Mouse (Mus musculus) gastrocnemius, postnatal 4 days (tissue): ENCODE results near the gene Taf13. TPM values are rescaled to one million over a fixed set of nuclear protein-coding genes. Genes with fewer than 3 reads are reported as not detected.

Experiments used
- DNase-seq, 2 experiments: peaks; one replicate each; pipeline ENCODE4 v3.0.0; 2021 to 2022; ENCODE audit warnings: low spot score in 2 of 2, mixed read lengths in 2 of 2
- microRNA-seq: library from miRNA; unstranded; fragments of <30 nt; microRNA quantifications from one replicate; pipeline ENCODE4 v1.2.0, GENCODE M21; 2021
- total RNA-seq, 2 experiments: library from RNA; stranded (reverse); gene quantifications; 2 replicates each; pipeline ENCODE4 v1.2.3; 2021

The Taf13 gene
- total RNA-seq, 2 experiments from 2014 or later: 20.6 to 20.8 TPM

DNA sequence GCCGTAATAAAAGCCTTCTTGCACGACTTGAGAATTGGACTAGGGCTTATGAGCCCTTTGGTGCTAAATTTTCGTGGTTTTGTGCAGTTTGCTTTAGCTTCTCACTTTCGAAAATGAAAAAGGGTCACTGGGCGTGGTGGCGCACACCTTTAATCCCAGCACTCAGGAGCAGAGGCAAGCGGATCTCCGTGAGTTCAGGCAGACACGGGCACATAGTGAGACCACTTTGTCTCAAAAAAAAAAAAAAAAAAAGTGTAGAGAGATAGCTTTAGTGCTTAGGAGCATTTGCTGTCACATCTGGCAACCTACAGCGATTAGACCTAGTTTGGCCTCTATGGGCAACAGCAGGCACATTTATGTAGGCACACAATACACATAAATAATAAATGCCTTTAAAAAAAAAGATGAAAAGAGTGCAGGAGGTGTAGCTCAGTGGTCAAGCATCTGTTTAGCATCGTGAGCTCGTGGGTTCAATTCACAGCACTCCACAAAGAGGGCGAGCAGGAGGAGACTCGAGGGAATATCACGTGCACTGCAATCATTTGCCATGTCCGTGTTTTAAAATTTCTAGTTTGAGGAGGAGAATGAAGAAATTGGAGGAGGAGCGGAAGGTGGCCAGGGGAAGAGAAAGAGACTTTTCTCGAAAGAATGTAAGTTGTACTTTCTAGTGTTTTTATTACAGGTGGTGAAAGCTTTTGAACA lies 962 bp downstream of the Taf13 start:
- DNase-seq: no peak

DNA sequence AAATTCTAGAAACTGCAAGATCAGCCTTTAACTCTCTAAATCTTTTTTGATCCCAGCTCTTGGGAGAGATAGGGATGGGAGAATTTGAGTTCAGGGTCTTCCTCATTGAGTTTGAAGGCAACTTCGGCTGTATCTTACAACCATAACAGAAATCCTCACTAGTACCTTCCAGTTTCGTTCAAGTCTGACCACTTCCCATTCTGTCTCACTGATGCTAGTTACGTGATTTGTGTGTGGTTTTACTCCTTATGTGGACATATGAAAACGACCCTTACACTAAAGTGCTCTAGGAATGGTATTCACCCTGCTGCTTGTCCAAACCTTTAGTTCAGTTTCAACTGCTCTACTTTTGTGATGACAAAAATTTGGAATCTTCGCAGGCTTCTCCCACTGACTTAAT lies 2.5 kb downstream of the Taf13 start:
- DNase-seq: no peak

DNA sequence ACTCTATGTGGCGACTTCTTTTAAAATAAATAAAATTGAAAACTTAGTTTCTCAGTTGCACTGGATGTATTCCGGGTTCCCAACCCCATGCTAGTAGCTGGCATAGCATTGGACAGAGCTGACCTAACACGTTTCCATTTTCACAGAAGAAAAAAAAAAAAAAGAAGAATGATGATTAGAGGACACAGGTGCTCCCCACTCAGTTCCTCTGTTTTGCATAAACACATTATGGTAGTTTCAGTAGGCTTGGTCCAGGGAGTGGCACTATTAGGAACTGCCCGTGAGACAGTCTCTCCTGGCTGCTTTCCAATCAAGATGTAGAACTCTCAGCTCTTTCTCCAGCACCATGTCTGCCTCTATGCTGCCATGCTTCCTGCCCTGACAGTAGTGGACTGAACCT lies 13.1 kb downstream of the Taf13 start:
- DNase-seq: no peak

DNA sequence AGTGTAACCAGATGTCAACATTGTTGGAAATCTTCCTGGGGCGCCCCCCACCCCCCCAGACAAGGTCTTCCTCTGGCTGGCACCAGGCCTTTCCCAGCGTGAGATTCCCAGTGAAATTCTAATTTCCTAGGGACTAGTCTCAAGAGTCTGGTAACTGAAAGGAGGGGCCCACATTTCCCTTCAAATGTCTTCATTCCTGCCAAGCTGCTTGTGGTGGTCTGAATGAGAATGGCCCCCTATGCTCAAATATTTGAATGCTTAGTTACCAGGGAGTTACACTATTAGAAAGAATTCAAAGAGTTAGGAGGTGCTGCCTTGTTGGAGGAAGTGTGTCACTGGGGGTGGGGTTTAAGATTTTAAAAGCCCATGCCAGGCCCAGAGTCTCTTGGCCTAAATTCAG lies 16.9 kb downstream of the Taf13 start:
- no peak for DNase-seq

DNA sequence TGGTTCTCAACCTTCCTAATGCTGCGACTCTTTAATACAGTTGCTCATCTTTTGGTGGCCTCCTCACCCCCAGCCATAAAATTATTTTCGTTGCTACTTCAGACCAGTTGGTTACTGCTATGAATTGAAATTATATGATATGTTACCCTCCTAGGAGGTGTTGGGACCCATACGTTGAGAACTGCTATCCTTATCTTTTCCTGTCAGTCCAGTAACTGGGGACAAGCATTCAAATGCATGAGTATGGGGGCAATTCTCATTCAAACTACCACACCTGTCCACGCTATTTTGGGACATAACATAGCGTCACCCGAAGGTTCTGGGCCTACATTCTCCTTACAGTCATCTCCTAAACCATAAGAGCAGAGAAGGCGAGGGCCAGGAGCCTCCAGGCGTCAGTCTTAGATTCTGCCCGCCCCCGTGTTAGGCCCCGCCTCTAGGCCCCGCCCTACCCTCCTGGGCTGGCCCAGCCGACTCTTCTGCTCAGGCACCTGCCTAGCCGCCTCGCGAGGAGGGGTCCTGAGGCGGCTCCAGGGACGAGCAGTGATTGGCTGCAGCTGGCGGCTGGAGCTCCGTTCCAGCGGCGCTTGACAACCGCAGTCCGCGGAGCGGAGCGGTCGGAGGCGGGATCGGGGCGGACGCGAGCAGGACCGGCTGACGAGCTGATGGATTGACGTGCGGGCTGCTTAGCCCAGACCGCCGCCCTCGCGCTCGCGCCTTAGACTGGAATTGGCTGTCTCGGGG lies 19.5 kb downstream of the Taf13 start, which contains the start of gene Wdr47:
Wdr47 (plus strand) TSS at position 494 of the 744 bp plus-strand sequence.
- DNase-seq: peak; percentile 88 to 95

DNA sequence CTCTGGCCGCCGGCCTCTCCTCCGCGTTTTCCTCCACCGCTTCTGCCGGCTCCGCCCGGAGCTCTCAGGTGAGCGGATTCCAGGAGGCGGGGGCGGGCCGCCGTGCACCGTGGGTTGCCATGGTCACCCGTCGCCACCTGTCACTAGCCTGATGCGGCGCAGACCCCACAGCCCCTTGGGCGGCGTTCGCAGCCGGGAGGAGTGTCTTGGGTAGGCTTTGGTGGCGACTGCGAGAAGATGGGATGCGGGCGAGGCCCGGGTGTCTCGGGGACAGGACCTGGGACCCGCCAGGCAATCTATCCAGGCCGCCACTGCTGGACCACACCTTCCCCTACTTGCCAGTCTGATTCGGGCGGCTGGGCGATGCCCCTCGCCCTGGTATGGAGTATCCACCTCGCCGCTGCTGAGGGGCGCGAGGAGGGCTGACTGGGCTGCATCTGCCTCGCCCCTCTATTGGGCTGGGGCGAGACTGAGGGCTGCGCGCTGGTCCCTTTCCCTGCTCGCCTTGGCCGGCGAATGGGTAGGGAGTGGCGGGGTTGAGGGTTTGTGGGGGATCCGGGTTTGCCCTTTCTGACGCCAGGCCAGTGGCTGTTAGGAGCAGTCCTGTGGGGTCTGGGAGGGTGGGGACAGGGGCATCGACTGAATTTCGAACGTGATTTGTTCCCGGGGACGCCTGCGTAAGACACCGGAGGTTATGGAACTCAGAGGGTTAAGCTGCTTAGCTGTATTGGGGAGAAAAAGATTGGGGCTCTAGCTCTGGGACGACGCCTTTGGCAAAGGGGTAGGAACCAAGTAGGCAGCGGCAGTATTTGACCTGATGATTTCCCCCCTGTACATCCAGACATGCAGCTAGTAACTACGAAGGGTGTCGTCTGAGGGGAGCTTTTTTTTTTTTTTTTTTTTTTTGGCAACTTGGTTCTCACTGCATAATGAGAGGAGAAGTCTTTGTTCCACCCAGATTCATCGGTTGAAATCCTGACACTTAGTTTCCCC lies 20.3 kb downstream of the Taf13 start:
- peak in 1 of 2 experiments; percentile 32 for DNase-seq

DNA sequence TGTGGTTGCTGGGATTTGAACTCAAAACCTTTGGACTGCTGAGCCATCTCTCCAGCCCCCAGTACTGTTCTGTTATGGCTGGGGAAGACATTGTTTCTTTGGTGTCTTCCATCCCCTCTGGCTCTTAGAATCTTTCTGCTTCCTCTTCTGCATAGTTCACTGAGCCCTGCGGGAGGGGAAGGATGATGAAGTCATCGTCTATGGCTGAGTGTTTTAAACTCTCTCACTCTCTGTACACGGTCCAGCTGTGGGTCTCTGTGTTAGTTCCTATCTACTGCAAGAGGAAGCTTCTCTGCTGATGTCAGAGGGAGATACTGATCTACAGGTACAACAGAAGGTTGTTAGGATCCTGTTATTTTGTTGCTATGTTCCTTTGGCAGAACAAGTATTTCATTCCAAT lies 37.4 kb downstream of the Taf13 start:
- no peak for DNase-seq

Small RNAs within 50 kb of the gene (microRNA-seq; reads per million reads assigned to microRNA genes)
- gene Gm22860: not detected

Other genes starting within 250 kb of the Taf13 start
- not detected for gene Mybphl, start 206.8 kb upstream of the Taf13 start, total RNA-seq
- gene Psrc1, start 187.9 kb upstream of the Taf13 start, total RNA-seq: 1 to 10 TPM; 4.1 to 6.0 TPM
- 1 to 10 TPM; 3.0 to 5.9 TPM for gene Celsr2, start 156.1 kb upstream of the Taf13 start, total RNA-seq
- gene Sars, start 126.5 kb upstream of the Taf13 start, total RNA-seq: 100 to 1,000 TPM; 107 to 113 TPM
- gene 1700013F07Rik, start 37.5 kb upstream of the Taf13 start, total RNA-seq: not detected
- under 1 TPM in 1 of 2 experiments, not detected in 1; 0.10 TPM for gene 5330417C22Rik, start 35.2 kb upstream of the Taf13 start, total RNA-seq
- gene Tmem167b, start 9.2 kb upstream of the Taf13 start, total RNA-seq: 10 to 100 TPM; 31.5 to 34.5 TPM
- 1 to 10 TPM; 7.7 to 8.9 TPM for gene Wdr47, start 19.6 kb downstream of the Taf13 start, total RNA-seq
- 10 to 100 TPM; 38.2 to 45.0 TPM for gene Clcc1, start 82.2 kb downstream of the Taf13 start, total RNA-seq
- 10 to 100 TPM; 32.0 to 37.6 TPM for gene Gpsm2, start 150.6 kb downstream of the Taf13 start, total RNA-seq
- gene Aknad1, start 168.0 kb downstream of the Taf13 start, total RNA-seq: 1 to 10 TPM; 1.2 to 1.3 TPM